Mouse (Mus musculus) CH12.LX (cell line): ENCODE measurements around the gene Cux1. TPM values are rescaled to one million over a fixed set of nuclear protein-coding genes. Genes with fewer than 3 reads are reported as not detected.

ENCODE experiments used
- DNase-seq: peaks from one replicate; pipeline ENCODE4 v3.0.0-alpha.2; 2013; ENCODE audit errors: extremely low read depth
- H3K27ac ChIP-seq: 2 replicates; pipeline ENCODE4 v1.5.1; 2012; ENCODE audit warnings: low read depth, mild to moderate bottlenecking, control low read depth, moderate library complexity; ENCODE audit not compliant: insufficient read depth
- H3K27me3 ChIP-seq: replicated peaks from 2 replicates; pipeline ENCODE3; 2012; ENCODE audit warnings: inconsistent platforms
- H3K36me3 ChIP-seq, 2 experiments: replicated peaks in 1 of 2; 2 replicates each; pipeline versions ENCODE3 to v1.6.1; 2012; ENCODE audit warnings: inconsistent platforms in 1 of 2, low read length in 1 of 2, mild to moderate bottlenecking in 1 of 2, mixed read lengths in 1 of 2, moderate library complexity in 1 of 2; ENCODE audit not compliant: control insufficient read depth in 1 of 2, insufficient read depth in 1 of 2
- H3K4me1 ChIP-seq, 2 experiments: 2 replicates each; pipeline ENCODE4 v1.6.1; 2012; ENCODE audit warnings: inconsistent platforms in 1 of 2, moderate library complexity in 1 of 2; ENCODE audit not compliant: insufficient read depth in 2 of 2, control insufficient read depth in 1 of 2
- H3K4me2 ChIP-seq: 2 replicates; pipeline ENCODE4 v1.6.1; 2012; ENCODE audit warnings: low read depth, mild to moderate bottlenecking, control low read depth; ENCODE audit not compliant: poor library complexity, insufficient read depth, severe bottlenecking
- H3K4me3 ChIP-seq, 3 experiments: fragments of 150-350 bp in 1 of 3; sonication (generic) in 1 of 3; replicated peaks in 1 of 3; 2 replicates each; pipeline versions ENCODE3 to v1.5.1; 2011 to 2012; ENCODE audit warnings: low read depth in 2 of 3, low read length in 2 of 3, mild to moderate bottlenecking in 2 of 3, moderate library complexity in 2 of 3, control low read depth in 1 of 3, improper control_type of control experiment in 1 of 3, inconsistent platforms in 1 of 3, mixed read lengths in 1 of 3; ENCODE audit not compliant: poor library complexity in 1 of 3
- H3K79me2 ChIP-seq: replicated peaks from 2 replicates; pipeline ENCODE4 v1.6.1; 2012; ENCODE audit warnings: mild to moderate bottlenecking, moderate library complexity; ENCODE audit not compliant: control insufficient read depth, poor library complexity, insufficient read depth, severe bottlenecking; ENCODE audit errors: extremely low read depth
- H3K9ac ChIP-seq: 2 replicates; pipeline ENCODE4 v1.6.1; 2012; ENCODE audit warnings: low read depth, mild to moderate bottlenecking, control low read depth, moderate library complexity; ENCODE audit not compliant: insufficient read depth
- H3K9me3 ChIP-seq: replicated peaks from 2 replicates; pipeline ENCODE3; 2012; ENCODE audit warnings: low read length, inconsistent platforms, mixed read lengths
- BHLHE40 ChIP-seq: IDR thresholded peaks from 2 replicates; pipeline ENCODE4 v1.6.1; 2011; ENCODE audit warnings: mild to moderate bottlenecking, low read depth, low read length, improper control_type of control experiment
- CHD1 ChIP-seq: IDR thresholded peaks from 2 replicates; pipeline ENCODE4 v1.6.1; 2012; ENCODE audit warnings: low read depth, low read length, improper control_type of control experiment, inconsistent platforms
- CHD2 ChIP-seq: IDR thresholded peaks from 2 replicates; pipeline ENCODE4 v1.6.1; 2011; ENCODE audit warnings: low read length, improper control_type of control experiment
- CTCF ChIP-seq, 2 experiments: IDR thresholded peaks in 1 of 2; conservative IDR thresholded peaks in 1 of 2; 2 replicates each; pipeline ENCODE4 v1.5.1; 2011 to 2012; ENCODE audit warnings: low read depth in 2 of 2, low read length in 2 of 2, improper control_type of control experiment in 1 of 2, inconsistent platforms in 1 of 2, mild to moderate bottlenecking in 1 of 2, moderate library complexity in 1 of 2
- E2F4 ChIP-seq: IDR thresholded peaks from 2 replicates; pipeline ENCODE4 v1.6.1; 2011; ENCODE audit warnings: low read depth, low read length, improper control_type of control experiment; ENCODE audit not compliant: insufficient replicate concordance
- ELF1 ChIP-seq: IDR thresholded peaks from 2 replicates; pipeline ENCODE4 v1.6.1; 2014; ENCODE audit warnings: low read depth, mild to moderate bottlenecking, inconsistent platforms, low read length, improper control_type of control experiment
- EP300 ChIP-seq: IDR thresholded peaks from 2 replicates; pipeline ENCODE4 v1.6.1; 2011; ENCODE audit warnings: low read length, improper control_type of control experiment
- ETS1 ChIP-seq: conservative IDR thresholded peaks from 2 replicates; pipeline ENCODE4 v1.6.1; 2012; ENCODE audit warnings: low read depth, mild to moderate bottlenecking, inconsistent platforms, low read length, improper control_type of control experiment, moderate library complexity
- GABPA ChIP-seq: IDR thresholded peaks from 2 replicates; pipeline ENCODE4 v1.6.1; 2012; ENCODE audit warnings: low read depth, low read length, improper control_type of control experiment, inconsistent platforms; ENCODE audit not compliant: insufficient replicate concordance
- HCFC1 ChIP-seq: IDR thresholded peaks from 2 replicates; pipeline ENCODE4 v1.6.1; 2012; ENCODE audit warnings: low read depth, mild to moderate bottlenecking, inconsistent platforms, low read length, improper control_type of control experiment
- IRF4 ChIP-seq: IDR thresholded peaks from 2 replicates; pipeline ENCODE4 v1.6.1; 2014; ENCODE audit warnings: low read depth, mild to moderate bottlenecking, inconsistent platforms, low read length, improper control_type of control experiment
- JUN ChIP-seq: IDR thresholded peaks from 2 replicates; pipeline ENCODE4 v1.6.1; 2011; ENCODE audit warnings: low read depth, mild to moderate bottlenecking, low read length, improper control_type of control experiment, moderate library complexity; ENCODE audit not compliant: insufficient read depth
- JUND ChIP-seq: conservative IDR thresholded peaks from 2 replicates; pipeline ENCODE4 v1.6.1; 2011; ENCODE audit warnings: low read depth, low read length, improper control_type of control experiment
- KAT2A ChIP-seq: IDR thresholded peaks from 2 replicates; pipeline ENCODE4 v1.6.1; 2012; ENCODE audit warnings: low read length, improper control_type of control experiment, inconsistent platforms; ENCODE audit not compliant: insufficient replicate concordance
- MAFK ChIP-seq: IDR thresholded peaks from 2 replicates; pipeline ENCODE4 v1.6.1; 2011; ENCODE audit warnings: low read length, improper control_type of control experiment; ENCODE audit not compliant: insufficient replicate concordance
- MAX ChIP-seq: IDR thresholded peaks from 2 replicates; pipeline ENCODE4 v1.6.1; 2011; ENCODE audit warnings: low read length, improper control_type of control experiment
- MAZ ChIP-seq: IDR thresholded peaks from 2 replicates; pipeline ENCODE4 v1.6.1; 2012; ENCODE audit warnings: low read depth, mild to moderate bottlenecking, inconsistent platforms, low read length, improper control_type of control experiment, moderate library complexity
- MEF2A ChIP-seq: IDR thresholded peaks from 2 replicates; pipeline ENCODE4 v1.6.1; 2014; ENCODE audit warnings: low read depth, mild to moderate bottlenecking, inconsistent platforms, low read length, improper control_type of control experiment, borderline replicate concordance
- MXI1 ChIP-seq: IDR thresholded peaks from 2 replicates; pipeline ENCODE4 v1.6.1; 2011; ENCODE audit warnings: mild to moderate bottlenecking, low read depth, low read length, improper control_type of control experiment
- MYC ChIP-seq: IDR thresholded peaks from 2 replicates; pipeline ENCODE4 v1.6.1; 2011; ENCODE audit warnings: low read depth, mild to moderate bottlenecking, improper control_type of control experiment, low read length
- NELFE ChIP-seq: IDR thresholded peaks from 2 replicates; pipeline ENCODE4 v1.6.1; 2011; ENCODE audit warnings: low read depth, low read length, improper control_type of control experiment
- NRF1 ChIP-seq: IDR thresholded peaks from 2 replicates; pipeline ENCODE4 v1.6.1; 2014; ENCODE audit warnings: low read depth, mild to moderate bottlenecking, inconsistent platforms, low read length, improper control_type of control experiment, moderate library complexity
- PAX5 ChIP-seq: IDR thresholded peaks from 2 replicates; pipeline ENCODE4 v1.6.1; 2012; ENCODE audit warnings: low read length, inconsistent platforms, mixed read lengths
- POLR2A ChIP-seq: IDR thresholded peaks from 2 replicates; pipeline ENCODE4 v1.6.1; 2011; ENCODE audit warnings: low read depth, mild to moderate bottlenecking, improper control_type of control experiment, low read length
- POLR2AphosphoS2 ChIP-seq: IDR thresholded peaks from 2 replicates; pipeline ENCODE4 v1.6.1; 2011; ENCODE audit warnings: low read depth, low read length, improper control_type of control experiment
- RAD21 ChIP-seq: IDR thresholded peaks from 2 replicates; pipeline ENCODE4 v1.6.1; 2011; ENCODE audit warnings: low read depth, mild to moderate bottlenecking, low read length, improper control_type of control experiment, moderate library complexity
- RCOR1 ChIP-seq: conservative IDR thresholded peaks from 2 replicates; pipeline ENCODE4 v1.6.1; 2012; ENCODE audit warnings: low read depth, mild to moderate bottlenecking, inconsistent platforms, low read length, improper control_type of control experiment
- SIN3A ChIP-seq: IDR thresholded peaks from 2 replicates; pipeline ENCODE4 v1.6.1; 2012; ENCODE audit warnings: low read length, improper control_type of control experiment, inconsistent platforms
- SMC3 ChIP-seq: IDR thresholded peaks from 2 replicates; pipeline ENCODE4 v1.6.1; 2011; ENCODE audit warnings: low read depth, low read length, improper control_type of control experiment
- TBP ChIP-seq: conservative IDR thresholded peaks from 2 replicates; pipeline ENCODE4 v1.6.1; 2011; ENCODE audit warnings: low read depth, low read length, improper control_type of control experiment
- TCF12 ChIP-seq: IDR thresholded peaks from 2 replicates; pipeline ENCODE4 v1.6.1; 2014; ENCODE audit warnings: low read depth, mild to moderate bottlenecking, inconsistent platforms, low read length, improper control_type of control experiment
- UBTF ChIP-seq: IDR thresholded peaks from 2 replicates; pipeline ENCODE4 v1.6.1; 2012; ENCODE audit warnings: low read depth, mild to moderate bottlenecking, inconsistent platforms, low read length, improper control_type of control experiment, moderate library complexity
- USF1 ChIP-seq: IDR thresholded peaks from 2 replicates; pipeline ENCODE4 v1.6.1; 2014; ENCODE audit warnings: low read depth, mild to moderate bottlenecking, inconsistent platforms, low read length, improper control_type of control experiment
- USF2 ChIP-seq: conservative IDR thresholded peaks from 2 replicates; pipeline ENCODE4 v1.6.1; 2011; ENCODE audit warnings: low read depth, low read length, improper control_type of control experiment
- ZC3H11A ChIP-seq: IDR thresholded peaks from 2 replicates; pipeline ENCODE4 v1.6.1; 2012; ENCODE audit warnings: low read depth, mild to moderate bottlenecking, inconsistent platforms, low read length, improper control_type of control experiment
- ZKSCAN1 ChIP-seq: IDR thresholded peaks from 2 replicates; pipeline ENCODE4 v1.6.1; 2012; ENCODE audit warnings: low read depth, inconsistent platforms, low read length, improper control_type of control experiment, borderline replicate concordance
- ZMIZ1 ChIP-seq: IDR thresholded peaks from 2 replicates; pipeline ENCODE4 v1.6.1; 2012; ENCODE audit warnings: low read depth, mild to moderate bottlenecking, inconsistent platforms, low read length, improper control_type of control experiment
- ZNF384 ChIP-seq: IDR thresholded peaks from 2 replicates; pipeline ENCODE4 v1.6.1; 2012; ENCODE audit warnings: low read depth, low read length, improper control_type of control experiment, inconsistent platforms
- dilution Hi-C: fragments of 300-500 bp; cut with MboI; formaldehyde crosslinking; loops from 2 replicates; pipeline ENCODE4 v1.14.3; 2020; ENCODE audit warnings: low sequenced_read_pairs; ENCODE audit not compliant: extremely low pct_unique_long_range_greater_than_20kb, extremely low pct_ligation_motif_present
- in situ Hi-C: fragments of 300-500 bp; cut with MboI; formaldehyde crosslinking; loops from 3 replicates; pipeline ENCODE4 v1.14.3; 2019; ENCODE audit warnings: low sequenced_read_pairs, low pct_ligation_motif_present, low pct_unique_long_range_greater_than_20kb, mixed read lengths
- polyA plus RNA-seq: library from polyadenylated mRNA; unstranded; fragments of >175 nt; gene quantifications from 2 replicates; pipeline ENCODE4 v1.2.1, GENCODE M21; 2012; ENCODE audit warnings: low read depth; ENCODE audit not compliant: insufficient read length
- total RNA-seq, 2 experiments: library from RNA; depleted of rRNA; stranded (reverse); fragments of 300-350 nt in 1 of 2; fragments of >200 nt in 1 of 2; gene quantifications; 2 replicates each; pipeline ENCODE4 v1.2.3; 2012 to 2014

The Cux1 gene
- total and polyA plus RNA-seq, 3 experiments = 12.4 to 21.9 (median 19.6) TPM

DNA sequence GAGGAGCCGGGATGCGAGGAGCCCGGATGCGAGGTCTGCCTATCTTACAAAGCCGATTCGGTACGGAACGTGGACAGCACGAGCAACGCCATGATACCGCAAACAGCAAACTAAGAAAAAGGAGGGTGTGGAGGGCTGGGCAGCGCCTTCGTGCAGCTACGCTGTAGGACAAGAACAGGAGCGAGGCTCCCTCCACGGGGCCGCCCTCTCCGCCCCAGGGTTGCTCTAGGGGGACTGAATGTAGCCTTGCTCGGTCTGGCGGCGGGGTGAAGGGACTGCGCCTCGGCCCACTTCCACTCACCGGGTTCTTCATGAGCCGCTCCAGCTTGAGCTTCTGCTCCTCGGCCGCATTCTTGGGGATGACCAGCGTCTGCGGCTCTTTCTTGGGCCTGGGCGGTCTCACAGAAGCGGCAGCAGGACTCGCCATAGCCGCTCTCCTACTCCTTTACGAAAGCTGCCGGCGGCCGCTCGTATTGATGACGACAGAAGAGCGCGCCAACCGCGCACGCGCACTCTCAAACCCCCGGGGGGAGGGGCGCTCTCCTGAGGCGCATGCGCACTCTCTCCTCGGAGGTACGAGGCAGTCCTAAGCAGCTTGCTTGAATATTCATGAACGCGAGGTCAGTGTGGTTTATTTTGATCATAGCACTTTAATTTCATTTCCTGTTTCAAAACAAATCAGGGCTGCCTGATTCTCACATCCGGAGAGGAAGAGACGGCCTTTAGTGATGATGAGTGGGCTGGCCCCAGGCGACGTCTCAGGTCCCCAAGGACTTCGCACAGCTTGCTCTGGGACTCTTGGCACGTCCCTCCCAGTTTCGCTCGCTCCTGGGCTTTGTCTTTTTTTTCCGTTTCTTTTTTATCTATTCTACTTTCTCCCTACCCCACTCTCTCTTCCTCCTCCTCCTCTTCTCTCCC lies 368.6 kb downstream of the Cux1 start, which contains the start of gene Prkrip1:
Gene Prkrip1 (minus strand): TSS at position 490 of the 918 bp plus-strand sequence.
- Histone ChIP-seq H3K4me1 (peaks cover 8 to 29% of the 10 kb centered on the region in 2 experiments), H3K9ac (peak within 1 kb of the TSS; percentile 83), H3K4me3 (peak within 1 kb of the TSS; percentile 72 to 99 (median 98)), H3K9me3 (no peaks in the 10 kb centered on the region), H3K27me3 (no peaks in the 10 kb centered on the region), H3K36me3 (peaks cover 22 to 34% of the 10 kb centered on the region in 2 experiments), H3K27ac (peak within 1 kb of the TSS; percentile 32), H3K4me2 (peak within 1 kb of the TSS; percentile 81), H3K79me2 (peaks cover 14% of the 10 kb centered on the region)
- TF ChIP-seq CTCF (conservative IDR thresholded peaks at IDR 0.05 in 1 of 2, IDR thresholded peaks at IDR 0.05 in 1 of 2; ENCODE audit: low read depth in 2 of 2, low read length in 2 of 2) (no peak), NELFE (peak; percentile 43; the same call in 1 of the 2 replicates), ELF1 (peak; percentile 73), MAZ (0 out of 2 replicates have a peak, but pooled peaks have one; percentile 63), ZNF384 (peak; percentile 91), PAX5 (no peak), MXI1 (no peak), RCOR1 (peak; percentile 90; the same call in 1 of the 2 replicates), MEF2A (peak; percentile 86), KAT2A (peak; percentile 72; the same call in 1 of the 2 replicates), E2F4 (no peak), ETS1 (peak; percentile 81), UBTF (no peak), MAX (peak; percentile 57), HCFC1 (peak; percentile 92), GABPA (peak; percentile 7; the same call in 1 of the 2 replicates), SMC3 (no peak), BHLHE40 (peak; percentile 89), CHD2 (peak; percentile 88), CHD1 (no peak), RAD21 (no peak), SIN3A (peak; percentile 87), USF1 (no peak), IRF4 (peak; percentile 96), POLR2A (peak; percentile 86), JUND (peak; percentile 67), ZC3H11A (no peak), ZKSCAN1 (no peak), ZMIZ1 (no peak), TBP (peak; percentile 50; the same call in 1 of the 2 replicates), TCF12 (peak; percentile 80), POLR2AphosphoS2 (no peak), EP300 (peak; percentile 86), NRF1 (peak; percentile 97), MYC (peak; percentile 69; the same call in 1 of the 2 replicates), MAFK (no peak), USF2 (no peak), JUN (0 out of 2 replicates have a peak, but pooled peaks have one; percentile 34)
- dilution Hi-C loops = no loop called here
- in situ Hi-C loops = loop anchor here (5.0 kb wide), 1 partner anchor 49 kb away; the partner anchor contains the start of gene Sh2b2
- peak; percentile 99 for DNase-seq
